Mouse (Mus musculus): ENCODE measurements around the gene Tgif2lx1. TPM values are rescaled to one million over a fixed set of nuclear protein-coding genes. Genes with fewer than 3 reads are reported as not detected.
"Not testable (repeated sequence)": the region's sequence is repeated elsewhere in the genome, so short reads cannot be mapped to it uniquely, and the experiment has no call there.

The Tgif2lx1 gene
- total RNA-seq (2021): not detected

DNA sequence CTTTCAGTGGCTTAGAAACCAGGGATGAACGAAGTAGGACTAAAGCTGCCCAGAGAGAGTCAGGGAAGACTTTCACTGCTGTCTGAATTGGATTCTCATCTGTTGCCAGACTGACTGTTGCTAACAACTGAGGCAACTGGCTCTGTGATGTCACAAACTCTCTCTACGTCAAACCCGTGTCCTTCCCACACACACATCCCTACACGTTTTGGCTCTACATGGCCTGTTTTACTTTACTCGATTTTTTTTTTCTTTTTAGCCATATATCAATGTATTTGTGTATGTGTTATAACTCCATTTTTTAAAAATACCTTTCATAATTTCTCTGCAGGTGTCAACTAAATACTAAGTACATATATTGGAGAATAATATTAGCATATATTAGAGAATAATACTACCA lies at the start of gene Tgif2lx1:
Gene Tgif2lx1, minus strand, starts transcription at position 101 of the 400 bp plus-strand sequence.
- DNase-seq (ENCODE audit: extremely low spot score in 1 of 2, low spot score in 2 of 2); intact Hi-C loops (cut with DNase I): not testable (repeated sequence)

Other genes starting within 250 kb of the Tgif2lx1 start
- gene Tgif2lx2, start 53.5 kb downstream of the Tgif2lx1 start, total RNA-seq (2021): not detected